Mouse (Mus musculus): ENCODE data around the gene Ddx41. TPM values are rescaled to one million over a fixed set of nuclear protein-coding genes. Genes with fewer than 3 reads are reported as not detected.

The Ddx41 gene
- polyA plus RNA-seq, 1 experiment from 2014 or later = 68.4 TPM

GRCm38 (mm10) chr13:55567949-55568348 is 31.5 kb upstream of the Ddx41 start:
- H3K4me1 ChIP-seq = peaks cover 35% of the 10 kb centered on the region
- peaks cover 6% of the 10 kb centered on the region; the same call in 1 of the 2 replicates for H3K36me3 ChIP-seq
- H3K9ac ChIP-seq (replicated peaks) = no peak overlapping the region
- H3K27me3 ChIP-seq = no peaks in the 10 kb centered on the region
- no peaks in the 10 kb centered on the region for H3K9me3 ChIP-seq
- no peak overlapping the region for H3K4me3 ChIP-seq
- no peak overlapping the region for H3K27ac ChIP-seq (replicated peaks)
- H3K4me2 ChIP-seq (replicated peaks) = no peak overlapping the region
- WGBS = 95% methylated on average over 2 of the region's 2 CpGs
- no peak for ATAC-seq (replicated peaks)

- Histone ChIP-seq H3K4me1 (peaks cover 31% of the 10 kb centered on the region), H3K36me3 (peaks cover 6% of the 10 kb centered on the region; the same call in 1 of the 2 replicates), H3K4me2 (replicated peaks) (no peak overlapping the region), H3K27me3 (no peaks in the 10 kb centered on the region), H3K27ac (replicated peaks) (no peak overlapping the region), H3K4me3 (no peak overlapping the region), H3K9ac (replicated peaks) (no peak overlapping the region), H3K9me3 (no peaks in the 10 kb centered on the region)
- ATAC-seq (replicated peaks) = no peak
- WGBS = 88% methylated on average over 6 of the region's 6 CpGs
Observed at GRCm38 (mm10) chr13:55567001-55567400, 30.5 kb upstream of the Ddx41 start.

- Histone ChIP-seq H3K4me2 (replicated peaks) (no peak overlapping the region), H3K27ac (replicated peaks) (no peak overlapping the region), H3K9me3 (no peaks in the 10 kb centered on the region), H3K27me3 (no peaks in the 10 kb centered on the region), H3K36me3 (peaks cover 9% of the 10 kb centered on the region; the same call in 1 of the 2 replicates), H3K9ac (replicated peaks) (no peak overlapping the region), H3K4me3 (no peak overlapping the region), H3K4me1 (peaks cover 12% of the 10 kb centered on the region)
- 87% methylated on average over 7 of the region's 7 CpGs for WGBS
- ATAC-seq (replicated peaks) = no peak
Observed at GRCm38 (mm10) chr13:55563266-55563879, 26.9 kb upstream of the Ddx41 start.

- Histone ChIP-seq H3K36me3 (peaks cover 34% of the 10 kb centered on the region), H3K27ac (replicated peaks) (no peak overlapping the region), H3K9ac (replicated peaks) (no peak overlapping the region), H3K4me2 (replicated peaks) (no peak overlapping the region), H3K4me1 (0 out of 2 replicates have a peak, but pooled peaks cover 4% of the 10 kb centered on the region), H3K27me3 (no peaks in the 10 kb centered on the region), H3K9me3 (no peaks in the 10 kb centered on the region), H3K4me3 (no peak overlapping the region)
- WGBS = 75% methylated on average over 6 of the region's 6 CpGs
- ATAC-seq (replicated peaks) = no peak
Observed at GRCm38 (mm10) chr13:55557499-55557898, 21.0 kb upstream of the Ddx41 start.

GRCm38 (mm10) chr13:55555921-55556320 is 19.5 kb upstream of the Ddx41 start:
- no peak overlapping the region for H3K4me3 ChIP-seq
- H3K4me2 ChIP-seq (replicated peaks) = no peak overlapping the region
- H3K4me1 ChIP-seq = 0 out of 2 replicates have a peak, but pooled peaks cover 4% of the 10 kb centered on the region
- no peak for ATAC-seq (replicated peaks)
- no peak overlapping the region for H3K27ac ChIP-seq (replicated peaks)
- H3K36me3 ChIP-seq = peaks cover 48% of the 10 kb centered on the region
- 90% methylated on average over 9 of the region's 9 CpGs for WGBS
- H3K9me3 ChIP-seq = no peaks in the 10 kb centered on the region
- H3K9ac ChIP-seq (replicated peaks) = no peak overlapping the region
- H3K27me3 ChIP-seq = no peaks in the 10 kb centered on the region

GRCm38 (mm10) chr13:55549061-55549460 is 12.6 kb upstream of the Ddx41 start:
- H3K4me1 ChIP-seq = no peaks in the 10 kb centered on the region
- ATAC-seq (replicated peaks) = no peak
- H3K4me3 ChIP-seq = no peak overlapping the region
- 86% methylated on average over 15 of the region's 15 CpGs for WGBS
- H3K4me2 ChIP-seq (replicated peaks) = no peak overlapping the region
- no peak overlapping the region for H3K9ac ChIP-seq (replicated peaks)
- H3K27me3 ChIP-seq = no peaks in the 10 kb centered on the region
- H3K27ac ChIP-seq (replicated peaks) = no peak overlapping the region
- H3K9me3 ChIP-seq = no peaks in the 10 kb centered on the region
- peaks cover 74% of the 10 kb centered on the region for H3K36me3 ChIP-seq

- H3K36me3 ChIP-seq = peaks cover 74% of the 10 kb centered on the region
- H3K4me1 ChIP-seq = no peaks in the 10 kb centered on the region
- H3K9me3 ChIP-seq = no peaks in the 10 kb centered on the region
- H3K27me3 ChIP-seq = no peaks in the 10 kb centered on the region
- WGBS = 89% methylated on average over 5 of the region's 5 CpGs
- no peak for ATAC-seq (replicated peaks)
- H3K4me3 ChIP-seq = no peak overlapping the region
- no peak overlapping the region for H3K27ac ChIP-seq (replicated peaks)
- H3K4me2 ChIP-seq (replicated peaks) = no peak overlapping the region
- no peak overlapping the region for H3K9ac ChIP-seq (replicated peaks)
Observed at GRCm38 (mm10) chr13:55548426-55548825, 12.0 kb upstream of the Ddx41 start.

GRCm38 (mm10) chr13:55547916-55548315 is 11.5 kb upstream of the Ddx41 start:
- Histone ChIP-seq H3K4me2 (replicated peaks) (no peak overlapping the region), H3K4me3 (no peak overlapping the region), H3K27me3 (no peaks in the 10 kb centered on the region), H3K27ac (replicated peaks) (no peak overlapping the region), H3K9ac (replicated peaks) (no peak overlapping the region), H3K4me1 (no peaks in the 10 kb centered on the region), H3K36me3 (peaks cover 76% of the 10 kb centered on the region), H3K9me3 (no peaks in the 10 kb centered on the region)
- no peak for ATAC-seq (replicated peaks)
- WGBS = 94% methylated on average over 2 of the region's 2 CpGs

GRCm38 (mm10) chr13:55544792-55545191 is 8.3 kb upstream of the Ddx41 start:
- WGBS = 95% methylated on average over 6 of the region's 6 CpGs
- H3K9ac ChIP-seq (replicated peaks) = no peak overlapping the region
- no peaks in the 10 kb centered on the region for H3K27me3 ChIP-seq
- no peak for ATAC-seq (replicated peaks)
- no peak overlapping the region for H3K4me2 ChIP-seq (replicated peaks)
- H3K36me3 ChIP-seq = peaks cover 80% of the 10 kb centered on the region
- H3K4me3 ChIP-seq = no peak overlapping the region
- H3K27ac ChIP-seq (replicated peaks) = no peak overlapping the region
- H3K4me1 ChIP-seq = no peaks in the 10 kb centered on the region
- no peaks in the 10 kb centered on the region for H3K9me3 ChIP-seq

- 95% methylated on average over 8 of the region's 8 CpGs for WGBS
- Histone ChIP-seq H3K4me1 (no peaks in the 10 kb centered on the region), H3K9ac (replicated peaks) (no peak overlapping the region), H3K4me3 (no peak overlapping the region), H3K36me3 (peaks cover 85% of the 10 kb centered on the region), H3K27ac (replicated peaks) (no peak overlapping the region), H3K4me2 (replicated peaks) (no peak overlapping the region), H3K27me3 (no peaks in the 10 kb centered on the region), H3K9me3 (no peaks in the 10 kb centered on the region)
- ATAC-seq (replicated peaks) = no peak
Observed at GRCm38 (mm10) chr13:55543447-55543846, 7.0 kb upstream of the Ddx41 start.

- Histone ChIP-seq H3K4me1 (no peaks in the 10 kb centered on the region), H3K9ac (replicated peaks) (no peak overlapping the region), H3K4me2 (replicated peaks) (no peak overlapping the region), H3K9me3 (no peaks in the 10 kb centered on the region), H3K36me3 (peaks cover 89% of the 10 kb centered on the region), H3K27ac (replicated peaks) (no peak overlapping the region), H3K4me3 (no peak overlapping the region), H3K27me3 (no peaks in the 10 kb centered on the region)
- 97% methylated on average over 4 of the region's 4 CpGs for WGBS
- ATAC-seq (replicated peaks) = no peak
Observed at GRCm38 (mm10) chr13:55542891-55543290, 6.4 kb upstream of the Ddx41 start.

GRCm38 (mm10) chr13:55540933-55541332 is 4.5 kb upstream of the Ddx41 start:
- H3K9ac ChIP-seq (replicated peaks) = no peak overlapping the region
- 95% methylated on average over 2 of the region's 2 CpGs for WGBS

GRCm38 (mm10) chr13:55535796-55536193 is 663 bp downstream of the Ddx41 start:
- peaks cover 73% of the 10 kb centered on the region for H3K36me3 ChIP-seq
- no peak for ATAC-seq (replicated peaks)

More at GRCm38 (mm10) chr13:55540933-55541332, 4.5 kb upstream of the Ddx41 start:
- H3K4me2 ChIP-seq (replicated peaks) = no peak overlapping the region
- H3K4me1 ChIP-seq = peaks cover 6% of the 10 kb centered on the region
- H3K27me3 ChIP-seq = no peaks in the 10 kb centered on the region
- H3K9me3 ChIP-seq = no peaks in the 10 kb centered on the region
- H3K36me3 ChIP-seq = peaks cover 78% of the 10 kb centered on the region
- ATAC-seq (replicated peaks) = no peak
- no peak overlapping the region for H3K4me3 ChIP-seq
- no peak overlapping the region for H3K27ac ChIP-seq (replicated peaks)

More at GRCm38 (mm10) chr13:55535796-55536193, 663 bp downstream of the Ddx41 start:
- no peaks in the 10 kb centered on the region for H3K27me3 ChIP-seq
- peak overlapping the region; percentile 94 for H3K4me2 ChIP-seq (replicated peaks)
- H3K9ac ChIP-seq (replicated peaks) = peak overlapping the region; percentile 91
- H3K4me3 ChIP-seq = peak overlapping the region; percentile 99
- 20% methylated on average over 17 of the region's 17 CpGs for WGBS
- peaks cover 22% of the 10 kb centered on the region for H3K4me1 ChIP-seq
- no peaks in the 10 kb centered on the region for H3K9me3 ChIP-seq
- H3K27ac ChIP-seq (replicated peaks) = peak overlapping the region; percentile 86
